Mouse (Mus musculus): Measurements from ENCODE around the gene Nudc.

Gene Nudc

DNA sequence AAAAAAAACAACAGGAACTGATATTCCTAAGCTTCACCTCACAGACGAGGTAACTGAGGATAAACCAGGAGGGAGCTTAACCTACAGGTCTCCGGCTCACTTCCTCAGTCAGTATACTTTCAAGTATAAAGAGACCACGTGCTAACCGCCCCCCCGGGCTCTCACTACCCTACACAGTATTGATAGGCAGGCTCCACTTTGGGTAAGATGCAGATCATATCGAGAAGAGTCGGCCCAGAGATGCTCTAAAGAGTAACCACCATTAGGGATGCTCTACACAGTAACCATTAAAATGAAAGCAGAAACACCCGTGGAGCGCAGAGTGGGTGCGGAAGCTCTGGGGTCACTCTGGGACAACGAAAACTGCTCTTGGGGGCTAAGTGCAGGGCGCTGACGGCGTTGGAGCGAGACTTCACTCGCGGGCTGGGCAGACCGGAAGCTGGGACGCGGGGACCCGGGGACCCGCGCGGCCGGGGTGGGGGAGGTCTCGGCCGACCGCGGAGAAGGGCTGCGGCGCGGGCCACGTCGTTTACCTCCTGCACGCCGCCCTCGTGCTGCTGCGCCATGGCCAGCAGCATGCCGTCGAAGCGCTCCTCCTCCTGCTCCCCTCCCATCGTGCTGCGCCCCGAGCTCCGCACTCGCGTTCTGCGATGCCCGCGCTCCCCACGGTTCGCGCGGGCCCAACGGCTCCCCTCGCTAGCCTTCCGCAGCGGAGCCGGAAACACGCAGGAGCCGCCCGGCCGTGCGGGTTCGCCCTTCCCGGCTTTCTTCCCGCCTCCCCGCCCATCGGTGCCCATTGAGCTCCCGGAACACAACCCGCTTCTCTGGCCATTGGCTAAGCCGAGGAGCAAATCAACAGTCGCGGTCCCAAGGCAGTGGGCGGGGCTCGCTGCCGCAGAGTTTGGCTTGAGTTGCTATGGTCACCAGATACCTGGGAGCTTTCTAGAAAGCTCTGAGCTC is at the start of gene Nudc:
Gene Nudc, minus strand, starts transcription at position 725 of the 960 bp plus-strand sequence.
- in situ Hi-C loops (cut with MboI, MseI): no loop called here

DNA sequence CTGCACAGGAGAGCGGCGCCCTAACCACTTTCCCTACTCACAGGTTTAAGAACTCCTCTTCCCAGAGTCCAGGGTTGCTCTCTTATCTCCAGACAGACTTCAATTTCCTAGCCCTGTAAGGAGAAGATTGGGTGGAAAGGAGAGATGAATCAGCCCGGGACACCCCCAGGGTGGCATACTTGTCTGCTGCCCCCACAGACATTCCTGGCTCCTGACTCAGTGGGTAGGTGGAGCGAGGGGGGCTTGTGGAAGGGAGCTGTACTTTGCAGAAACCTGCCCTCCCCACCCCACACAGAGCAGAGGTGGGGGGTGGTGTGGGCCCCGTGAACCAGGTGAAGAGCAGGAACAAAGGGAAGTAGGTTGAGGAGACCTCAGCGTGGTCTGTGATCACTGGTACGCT is 49.7 kb upstream of the Nudc start:
- in situ Hi-C loops (cut with MboI, MseI): no loop called here

- in situ Hi-C loops (cut with MboI, MseI): loop anchor here (5.0 kb wide), 1 partner anchor 250 kb away; no protein-coding TSS in a partner anchor
These were observed 46.8 kb upstream of the Nudc start for GRCm38 (mm10) chr4:133592570-133592969.

GRCm38 (mm10) chr4:133584059-133584951 is 38.5 kb upstream of the Nudc start, which contains the start of gene Gpn2:
TSS of gene Gpn2 (plus strand) at chr4:133584362.
- in situ Hi-C loops (cut with MboI, MseI): no loop called here

- in situ Hi-C loops (cut with MboI, MseI): no loop called here
These were observed 37.9 kb upstream of the Nudc start for GRCm38 (mm10) chr4:133583690-133584058.

DNA sequence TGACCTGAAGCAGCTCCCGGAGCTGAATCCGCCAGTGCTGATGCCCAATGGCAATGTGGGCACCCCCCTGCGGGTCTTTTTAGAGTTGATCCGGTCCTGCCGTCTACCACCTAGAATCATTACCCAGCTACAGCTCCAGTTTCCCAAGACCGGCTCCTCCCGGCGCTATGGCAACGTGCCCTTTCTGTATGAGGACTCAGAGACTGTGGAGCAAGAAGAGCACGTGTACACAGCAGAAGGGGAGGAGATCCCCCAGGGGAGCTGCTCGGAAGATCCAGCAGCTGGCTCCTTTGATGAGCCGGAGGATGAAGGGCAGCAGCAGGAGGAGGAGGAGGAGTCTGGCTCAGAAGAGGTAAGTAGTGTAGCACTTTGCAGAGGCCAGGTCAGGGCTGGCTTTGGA is 32.2 kb upstream of the Nudc start:
- in situ Hi-C loops (cut with MboI, MseI): no loop called here

DNA sequence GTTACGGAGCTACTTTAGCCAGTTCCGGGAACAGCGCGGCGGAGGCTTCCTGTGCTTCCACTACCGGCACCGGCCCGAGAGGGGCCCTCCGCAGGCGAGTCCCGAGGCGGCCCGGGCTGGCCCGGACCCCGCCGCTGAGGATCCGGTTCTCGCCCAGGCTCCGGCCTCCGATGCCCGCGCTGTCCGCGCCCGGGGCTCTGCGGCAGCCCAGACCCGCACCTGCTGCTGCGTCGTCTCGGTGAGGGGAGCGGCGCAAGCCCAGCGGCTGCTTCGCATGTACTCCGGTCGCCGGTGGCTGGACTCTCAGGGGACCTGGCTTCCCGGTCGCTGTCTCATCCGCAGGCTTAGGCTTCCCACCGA is 29.0 kb upstream of the Nudc start:
- in situ Hi-C loops (cut with MboI, MseI): no loop called here

- in situ Hi-C loops (cut with MboI, MseI): no loop called here
These were observed 28.5 kb upstream of the Nudc start, which contains the start of gene Gpatch3 for GRCm38 (mm10) chr4:133574070-133574842. TSS of gene Gpatch3 (plus strand) at chr4:133574745.

GRCm38 (mm10) chr4:133570066-133570466 is 24.3 kb upstream of the Nudc start:
- in situ Hi-C loops (cut with MboI, MseI): no loop called here

- in situ Hi-C loops (cut with MboI, MseI): loop anchor here (10.0 kb wide), 1 partner anchor 1055 kb away; no protein-coding TSS in a partner anchor
These were observed 23.7 kb upstream of the Nudc start for GRCm38 (mm10) chr4:133569291-133570065.

GRCm38 (mm10) chr4:133567251-133567650 is 21.5 kb upstream of the Nudc start:
- in situ Hi-C loops (cut with MboI, MseI): loop anchor here (10.0 kb wide), 1 partner anchor 1058 kb away; no protein-coding TSS in a partner anchor

- in situ Hi-C loops (cut with MboI, MseI): loop anchor here (10.0 kb wide), 1 partner anchor 1062 kb away; no protein-coding TSS in a partner anchor
These were observed 17.4 kb upstream of the Nudc start for GRCm38 (mm10) chr4:133563123-133563571.

DNA sequence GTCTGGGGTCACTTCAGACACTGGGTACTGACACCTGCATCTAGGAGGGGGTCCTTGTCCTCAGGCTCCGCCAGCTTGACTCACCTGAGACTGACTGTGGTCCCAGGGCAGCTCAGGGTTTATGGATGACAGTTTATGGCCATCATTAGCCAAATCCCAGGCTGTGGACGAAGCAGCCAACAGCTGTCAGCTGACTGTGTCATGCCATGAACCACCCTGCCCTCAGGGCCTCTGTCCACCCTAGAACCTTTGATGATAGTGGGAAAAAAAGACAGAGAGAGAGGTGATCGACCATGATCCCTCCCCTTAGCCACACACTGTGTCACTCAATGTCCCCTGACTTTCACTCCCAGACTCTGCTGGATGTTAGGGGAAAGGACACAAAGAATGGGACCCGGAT is 15.8 kb upstream of the Nudc start:
- in situ Hi-C loops (cut with MboI, MseI): loop anchor here (10.0 kb wide), 1 partner anchor 1063 kb away; no protein-coding TSS in a partner anchor

DNA sequence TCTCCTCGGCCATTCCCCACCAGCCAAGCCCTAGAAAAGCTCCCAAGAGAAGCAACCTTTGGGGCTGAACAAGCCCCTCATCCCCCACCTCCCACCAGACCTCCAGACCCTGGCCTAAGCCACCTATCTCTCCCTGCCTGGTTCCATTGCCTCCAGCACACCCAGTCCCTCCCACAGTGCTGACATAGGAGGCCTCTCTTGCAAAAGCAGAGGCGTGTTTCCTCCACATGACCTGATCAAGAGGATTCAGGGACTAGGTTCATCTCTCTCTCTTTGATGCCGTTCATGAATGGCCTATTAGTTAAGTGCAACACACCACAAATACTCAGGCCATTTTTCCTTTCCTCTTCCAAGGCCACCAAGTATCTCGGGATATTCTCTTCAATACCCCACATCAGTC is 14.1 kb upstream of the Nudc start:
- in situ Hi-C loops (cut with MboI, MseI): loop anchor here (10.0 kb wide), 1 partner anchor 1065 kb away; no protein-coding TSS in a partner anchor

- in situ Hi-C loops (cut with MboI, MseI): no loop called here
These were observed 11.4 kb upstream of the Nudc start for GRCm38 (mm10) chr4:133557041-133557717.

- in situ Hi-C loops (cut with MboI, MseI): no loop called here
These were observed 7.9 kb upstream of the Nudc start for GRCm38 (mm10) chr4:133553448-133554330.

DNA sequence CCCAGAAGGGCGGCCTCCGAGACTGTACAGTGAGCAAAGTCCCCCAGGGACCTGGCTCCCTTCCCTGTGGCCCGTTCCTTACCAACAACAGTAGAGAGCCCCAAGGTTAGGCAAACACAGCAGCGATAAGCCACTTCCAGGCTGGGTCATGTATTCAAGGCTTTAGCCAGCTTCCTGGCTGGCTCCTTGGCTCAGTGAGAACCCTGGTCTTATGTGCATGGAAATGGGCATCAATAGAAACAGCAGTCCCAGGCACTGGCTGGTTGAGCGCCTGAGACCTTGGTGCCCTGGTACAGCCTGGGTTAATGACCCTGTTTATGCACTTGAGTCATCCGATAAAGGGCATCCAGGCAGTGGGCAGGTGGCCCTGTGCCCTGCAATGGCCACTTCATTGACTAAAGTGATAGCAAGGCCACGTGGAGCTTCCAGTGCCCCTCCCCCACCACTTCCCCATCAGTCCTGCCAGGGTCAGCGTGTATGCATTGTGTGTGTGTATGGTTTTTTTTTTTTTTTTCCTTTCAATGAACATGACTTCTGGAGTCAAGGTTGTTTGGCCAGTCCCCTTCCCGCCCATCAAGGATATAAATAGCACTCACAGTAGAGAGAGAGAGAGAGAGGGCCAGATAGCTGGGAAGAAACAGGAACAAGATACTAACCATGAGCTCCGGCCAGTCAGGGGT is 7.1 kb upstream of the Nudc start, which contains the start of gene Nr0b2:
Gene Nr0b2, plus strand, starts transcription at position 609 of the 680 bp plus-strand sequence.
- in situ Hi-C loops (cut with MboI, MseI): no loop called here

- in situ Hi-C loops (cut with MboI, MseI): no loop called here
These were observed 6.2 kb upstream of the Nudc start for GRCm38 (mm10) chr4:133552029-133552428.
